Mouse (Mus musculus) C2C12 (cell line): ENCODE results near the gene 2310022B05Rik. TPM values are rescaled to one million over a fixed set of nuclear protein-coding genes. Genes with fewer than 3 reads are reported as not detected.

ENCODE experiments used
- H3K27me3 ChIP-seq: one replicate; pipeline ENCODE4 v1.6.1; 2011; ENCODE audit not compliant: control insufficient read depth, insufficient read depth, insufficient read length
- H3K36me3 ChIP-seq: one replicate; pipeline ENCODE4 v1.6.1; 2011; ENCODE audit not compliant: control insufficient read depth, insufficient read depth
- H3K4me3 ChIP-seq: one replicate; pipeline ENCODE4 v1.5.1; 2011; ENCODE audit warnings: mild to moderate bottlenecking, control low read depth; ENCODE audit not compliant: poor library complexity, insufficient read depth, severe bottlenecking
- H3K79me2 ChIP-seq: one replicate; pipeline ENCODE4 v1.6.1; 2011; ENCODE audit not compliant: control insufficient read depth, insufficient read depth
- H3K79me3 ChIP-seq: one replicate; pipeline ENCODE4 v1.6.1; 2011; ENCODE audit warnings: low read depth, control low read depth
- H3ac ChIP-seq: one replicate; pipeline ENCODE3; 2011; ENCODE audit warnings: low read depth; ENCODE audit not compliant: control insufficient read depth, insufficient read length
- CEBPB ChIP-seq: IDR thresholded peaks from one replicate; pipeline ENCODE4 v1.6.1; 2011; ENCODE audit warnings: low read depth, mild to moderate bottlenecking, control low read depth, moderate library complexity
- CTCF ChIP-seq: IDR thresholded peaks from one replicate; pipeline ENCODE4 v1.5.1; 2011; ENCODE audit not compliant: control insufficient read depth, insufficient read depth, insufficient read length
- FOSL1 ChIP-seq: IDR thresholded peaks from one replicate; pipeline ENCODE4 v1.8.0; 2011; ENCODE audit warnings: mild to moderate bottlenecking, low read length; ENCODE audit not compliant: poor library complexity, insufficient read depth, severe bottlenecking
- MAX ChIP-seq: IDR thresholded peaks from one replicate; pipeline ENCODE4 v1.6.1; 2011; ENCODE audit warnings: mild to moderate bottlenecking, control low read depth
- MYOD1 ChIP-seq: IDR thresholded peaks from one replicate; pipeline ENCODE4 v1.6.1; 2011; ENCODE audit warnings: low read depth; ENCODE audit not compliant: control insufficient read depth, insufficient read length
- MYOG ChIP-seq: IDR thresholded peaks from one replicate; pipeline ENCODE4 v1.6.1; 2011; ENCODE audit not compliant: control insufficient read depth, insufficient read length; ENCODE audit errors: extremely low read depth
- USF1 ChIP-seq: IDR thresholded peaks from one replicate; pipeline ENCODE4 v1.6.1; 2011; ENCODE audit warnings: low read depth, mild to moderate bottlenecking, control low read depth, moderate library complexity
- polyA plus RNA-seq: library from polyadenylated mRNA; unstranded; fragments of >200 nt; fragmentation: generic; extraction: Trizol; gene quantifications from one replicate; pipeline ENCODE4 v1.2.1, GENCODE M21; 2012; ENCODE audit warnings: missing spikeins

Gene 2310022B05Rik
- polyA plus RNA-seq, 1 experiment = 52.1 TPM

GRCm38 (mm10) chr8:124668798-124669197 lies 5.6 kb upstream of the 2310022B05Rik start:
- no peaks in the 10 kb centered on the region for H3K79me3 ChIP-seq
- H3K4me3 ChIP-seq = no peak overlapping the region
- no peaks in the 10 kb centered on the region for H3K79me2 ChIP-seq
- no peaks in the 10 kb centered on the region for H3K27me3 ChIP-seq
- TF ChIP-seq MAX (no peak), CTCF (no peak), CEBPB (no peak), MYOG (no peak), FOSL1 (no peak)
- peaks cover 11% of the 10 kb centered on the region for H3K36me3 ChIP-seq
- no peak overlapping the region for H3ac ChIP-seq

- Histone ChIP-seq H3ac (no peak overlapping the region), H3K79me3 (peaks cover 26% of the 10 kb centered on the region), H3K79me2 (peaks cover 33% of the 10 kb centered on the region), H3K27me3 (no peaks in the 10 kb centered on the region), H3K4me3 (no peak overlapping the region), H3K36me3 (peaks cover 4% of the 10 kb centered on the region)
- TF ChIP-seq MYOD1 (no peak), USF1 (no peak), MYOG (no peak), FOSL1 (no peak), MAX (no peak)
These were observed 1.2 kb upstream of the 2310022B05Rik start for GRCm38 (mm10) chr8:124664414-124664813.

GRCm38 (mm10) chr8:124663874-124664230 lies 683 bp upstream of the 2310022B05Rik start:
- Histone ChIP-seq H3K79me2 (peaks cover 38% of the 10 kb centered on the region), H3K36me3 (peaks cover 6% of the 10 kb centered on the region), H3K27me3 (no peaks in the 10 kb centered on the region), H3ac (no peak overlapping the region), H3K79me3 (peaks cover 30% of the 10 kb centered on the region), H3K4me3 (no peak overlapping the region)
- TF ChIP-seq MYOG (no peak), MAX (no peak), MYOD1 (no peak), CEBPB (no peak), CTCF (no peak), FOSL1 (no peak)

- H3K27me3 ChIP-seq = no peaks in the 10 kb centered on the region
These were observed 590 bp downstream of the 2310022B05Rik start for GRCm38 (mm10) chr8:124662446-124663111.

GRCm38 (mm10) chr8:124661781-124662180 lies 1.4 kb downstream of the 2310022B05Rik start:
- TF ChIP-seq USF1 = no peak
- TF ChIP-seq CTCF = no peak
- TF ChIP-seq MYOG = no peak
- no peak for TF ChIP-seq MAX
- TF ChIP-seq CEBPB = no peak
- no peak for TF ChIP-seq MYOD1
- no peak for TF ChIP-seq FOSL1
- peak overlapping the region; percentile 65 for H3K4me3 ChIP-seq
- peaks cover 43% of the 10 kb centered on the region for H3K79me3 ChIP-seq
- H3K27me3 ChIP-seq = no peaks in the 10 kb centered on the region
- peak overlapping the region; percentile 82 for H3ac ChIP-seq
- peaks cover 6% of the 10 kb centered on the region for H3K36me3 ChIP-seq
- peaks cover 59% of the 10 kb centered on the region for H3K79me2 ChIP-seq

More at GRCm38 (mm10) chr8:124662446-124663111, 590 bp downstream of the 2310022B05Rik start:
- Histone ChIP-seq H3K79me3 (peaks cover 38% of the 10 kb centered on the region), H3ac (peak overlapping the region; percentile 82), H3K36me3 (peaks cover 6% of the 10 kb centered on the region), H3K4me3 (peak overlapping the region; percentile 65), H3K79me2 (peaks cover 51% of the 10 kb centered on the region)
- TF ChIP-seq USF1 (no peak), FOSL1 (no peak), CEBPB (no peak), CTCF (no peak), MYOD1 (no peak)

GRCm38 (mm10) chr8:124658415-124658814 lies 4.8 kb downstream of the 2310022B05Rik start:
- H3K36me3 ChIP-seq = peaks cover 17% of the 10 kb centered on the region

More at GRCm38 (mm10) chr8:124658415-124658814, 4.8 kb downstream of the 2310022B05Rik start:
- Histone ChIP-seq H3K27me3 (no peaks in the 10 kb centered on the region), H3K4me3 (no peak overlapping the region), H3ac (no peak overlapping the region), H3K79me3 (peaks cover 63% of the 10 kb centered on the region), H3K79me2 (peaks cover 90% of the 10 kb centered on the region)
- TF ChIP-seq MAX = no peak
- no peak for TF ChIP-seq CTCF
- TF ChIP-seq FOSL1 = no peak
- TF ChIP-seq USF1 = no peak
- TF ChIP-seq MYOD1 = no peak
- no peak for TF ChIP-seq MYOG
- no peak for TF ChIP-seq CEBPB
